Mouse (Mus musculus): Measurements from ENCODE around the gene Thoc6. TPM values are rescaled to one million over a fixed set of nuclear protein-coding genes. Genes with fewer than 3 reads are reported as not detected.

Gene Thoc6
- polyA plus RNA-seq, 1 experiment from 2014 or later: 35.1 TPM

GRCm38 (mm10) chr17:23660117-23660875 lies 13.4 kb downstream of the Thoc6 start, which contains the start of gene Bicdl2:
TSS of gene Bicdl2 (plus strand) at chr17:23660506.
- Histone ChIP-seq H3K4me3 (ENCODE audit: low read depth, low read length) (peak within 1 kb of the TSS; percentile 23), H3K36me3 (ENCODE audit: control insufficient read depth, insufficient read depth, low read length) (no peaks in the 10 kb centered on the region), H3K27ac (replicated peaks; ENCODE audit: low read depth, low read length) (no peak within 1 kb of the TSS), H3K27me3 (replicated peaks; ENCODE audit: control insufficient read depth, insufficient read depth, low read length) (peaks cover 40% of the 10 kb centered on the region), H3K4me1 (ENCODE audit: control insufficient read depth, insufficient read depth, low read length) (peaks cover 11% of the 10 kb centered on the region; the same call in 1 of the 2 replicates), H3K4me2 (ENCODE audit: low read depth, low read length) (peak within 1 kb of the TSS; percentile 36), H3K9ac (ENCODE audit: low read depth, low read length) (no peak within 1 kb of the TSS; the same call in 1 of the 2 replicates), H3K9me3 (ENCODE audit: control insufficient read depth, low read length) (no peaks in the 10 kb centered on the region)
- 4% methylated on average over 25 of the region's 27 CpGs for WGBS
- ATAC-seq (ENCODE audit: low read depth) (peak; percentile 42; the same call in 1 of the 2 replicates), DNase-seq (ENCODE audit: low spot score) (peak; percentile 65)

GRCm38 (mm10) chr17:23658450-23658849 lies 15.2 kb downstream of the Thoc6 start:
- ATAC-seq (ENCODE audit: low read depth): no peak
- no peak overlapping the region for H3K9ac ChIP-seq (ENCODE audit: low read depth, low read length)
- H3K27me3 ChIP-seq (replicated peaks; ENCODE audit: control insufficient read depth, insufficient read depth, low read length): peaks cover 40% of the 10 kb centered on the region
- no peak overlapping the region for H3K27ac ChIP-seq (replicated peaks; ENCODE audit: low read depth, low read length)
- 85% methylated on average over 3 of the region's 3 CpGs for WGBS
- DNase-seq (ENCODE audit: low spot score): no peak
- no peak overlapping the region for H3K4me2 ChIP-seq (ENCODE audit: low read depth, low read length)
- H3K4me1 ChIP-seq (ENCODE audit: control insufficient read depth, insufficient read depth, low read length): peaks cover 5% of the 10 kb centered on the region; the same call in 1 of the 2 replicates
- no peaks in the 10 kb centered on the region for H3K36me3 ChIP-seq (ENCODE audit: control insufficient read depth, insufficient read depth, low read length)
- H3K4me3 ChIP-seq (ENCODE audit: low read depth, low read length): no peak overlapping the region
- H3K9me3 ChIP-seq (ENCODE audit: control insufficient read depth, low read length): no peaks in the 10 kb centered on the region

DNA sequence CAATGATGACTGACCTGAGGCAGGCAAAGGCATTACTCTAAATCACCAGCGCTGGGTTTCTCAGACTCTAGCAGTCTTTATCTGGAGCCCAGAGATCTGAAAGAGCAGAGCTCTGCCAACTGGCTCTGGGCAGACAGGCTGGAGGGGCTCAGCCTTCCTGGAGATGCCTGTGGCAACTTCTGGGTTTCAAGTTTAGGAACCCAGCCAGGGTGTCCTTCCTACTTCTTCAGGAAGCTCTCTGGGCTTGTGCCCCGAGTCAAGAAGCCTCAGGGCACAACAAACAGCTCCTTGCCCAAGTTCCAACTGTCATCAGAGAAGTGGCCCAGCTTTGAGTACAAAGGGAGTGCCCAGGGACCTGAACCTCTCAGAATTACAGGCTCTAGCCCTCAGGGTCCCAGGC lies 19.3 kb downstream of the Thoc6 start:
- H3K27ac ChIP-seq (replicated peaks; ENCODE audit: low read depth, low read length): no peak overlapping the region
- no peaks in the 10 kb centered on the region for H3K36me3 ChIP-seq (ENCODE audit: control insufficient read depth, insufficient read depth, low read length)
- H3K4me1 ChIP-seq (ENCODE audit: control insufficient read depth, insufficient read depth, low read length): no peaks in the 10 kb centered on the region
- H3K9ac ChIP-seq (ENCODE audit: low read depth, low read length): no peak overlapping the region
- ATAC-seq (ENCODE audit: low read depth): no peak
- no peak for DNase-seq (ENCODE audit: low spot score)
- no peak overlapping the region for H3K4me3 ChIP-seq (ENCODE audit: low read depth, low read length)
- H3K9me3 ChIP-seq (ENCODE audit: control insufficient read depth, low read length): no peaks in the 10 kb centered on the region
- peaks cover 1% of the 10 kb centered on the region; the same call in 1 of the 2 replicates for H3K27me3 ChIP-seq (replicated peaks; ENCODE audit: control insufficient read depth, insufficient read depth, low read length)
- H3K4me2 ChIP-seq (ENCODE audit: low read depth, low read length): no peak overlapping the region
- 68% methylated on average over 2 of the region's 2 CpGs for WGBS

DNA sequence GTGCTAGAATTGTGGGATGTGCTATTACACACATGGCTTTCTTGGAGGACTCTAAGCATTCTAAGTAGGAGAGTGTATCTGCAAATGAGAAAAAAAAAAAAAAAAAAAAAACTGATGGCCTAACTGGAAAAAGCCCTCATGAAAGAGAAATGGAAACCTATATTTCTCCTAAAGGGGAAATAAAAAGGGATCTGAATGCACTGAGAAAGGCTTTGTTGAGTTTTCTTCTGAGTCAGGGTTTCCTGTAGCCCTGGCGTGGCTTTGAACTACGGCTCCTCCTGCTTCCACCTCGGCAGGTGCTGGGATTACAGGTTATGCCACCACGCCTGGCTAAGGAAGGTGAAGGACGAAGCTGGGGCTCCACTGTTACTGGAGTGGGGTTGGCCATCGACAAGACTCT lies 19.7 kb downstream of the Thoc6 start:
- ATAC-seq (ENCODE audit: low read depth): no peak
- no peak overlapping the region for H3K4me3 ChIP-seq (ENCODE audit: low read depth, low read length)
- no peak overlapping the region for H3K27ac ChIP-seq (replicated peaks; ENCODE audit: low read depth, low read length)
- no peak overlapping the region for H3K9ac ChIP-seq (ENCODE audit: low read depth, low read length)
- no peaks in the 10 kb centered on the region for H3K36me3 ChIP-seq (ENCODE audit: control insufficient read depth, insufficient read depth, low read length)
- H3K27me3 ChIP-seq (replicated peaks; ENCODE audit: control insufficient read depth, insufficient read depth, low read length): no peaks in the 10 kb centered on the region
- WGBS: 53% methylated on average over 6 of the region's 6 CpGs
- no peak overlapping the region for H3K4me2 ChIP-seq (ENCODE audit: low read depth, low read length)
- DNase-seq (ENCODE audit: low spot score): no peak
- H3K4me1 ChIP-seq (ENCODE audit: control insufficient read depth, insufficient read depth, low read length): no peaks in the 10 kb centered on the region
- no peaks in the 10 kb centered on the region for H3K9me3 ChIP-seq (ENCODE audit: control insufficient read depth, low read length)

DNA sequence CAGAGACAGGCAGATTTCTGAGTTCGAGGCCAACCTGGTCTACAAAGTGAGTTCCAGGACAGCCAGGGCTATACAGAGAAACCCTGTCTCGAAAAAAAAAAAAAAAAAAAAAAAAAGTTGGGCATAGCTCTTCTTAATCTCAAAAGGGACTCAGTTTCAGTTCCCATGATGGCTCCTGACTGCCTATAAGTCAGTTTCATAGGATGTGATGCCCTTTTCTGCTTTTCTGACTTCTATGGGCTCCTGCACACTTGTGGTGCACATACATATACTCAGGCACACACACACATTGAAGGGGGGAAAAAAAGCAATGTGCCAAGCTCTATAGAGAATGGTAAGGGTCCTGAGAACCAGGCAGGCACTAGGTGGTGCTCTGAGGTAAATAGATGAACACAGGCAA lies 20.4 kb downstream of the Thoc6 start:
- 66% methylated on average over 2 of the region's 2 CpGs for WGBS
- Histone ChIP-seq H3K4me1 (ENCODE audit: control insufficient read depth, insufficient read depth, low read length) (no peaks in the 10 kb centered on the region), H3K4me3 (ENCODE audit: low read depth, low read length) (no peak overlapping the region), H3K36me3 (ENCODE audit: control insufficient read depth, insufficient read depth, low read length) (no peaks in the 10 kb centered on the region), H3K9me3 (ENCODE audit: control insufficient read depth, low read length) (no peaks in the 10 kb centered on the region), H3K27ac (replicated peaks; ENCODE audit: low read depth, low read length) (no peak overlapping the region), H3K4me2 (ENCODE audit: low read depth, low read length) (no peak overlapping the region), H3K27me3 (replicated peaks; ENCODE audit: control insufficient read depth, insufficient read depth, low read length) (no peaks in the 10 kb centered on the region), H3K9ac (ENCODE audit: low read depth, low read length) (no peak overlapping the region)
- peak; percentile 7 for DNase-seq (ENCODE audit: low spot score)
- no peak for ATAC-seq (ENCODE audit: low read depth)

- Histone ChIP-seq H3K4me1 (ENCODE audit: control insufficient read depth, insufficient read depth, low read length) (no peaks in the 10 kb centered on the region), H3K36me3 (ENCODE audit: control insufficient read depth, insufficient read depth, low read length) (no peaks in the 10 kb centered on the region), H3K27ac (replicated peaks; ENCODE audit: low read depth, low read length) (no peak overlapping the region), H3K9me3 (ENCODE audit: control insufficient read depth, low read length) (no peaks in the 10 kb centered on the region), H3K27me3 (replicated peaks; ENCODE audit: control insufficient read depth, insufficient read depth, low read length) (peaks cover 8% of the 10 kb centered on the region; the same call in 1 of the 2 replicates), H3K9ac (ENCODE audit: low read depth, low read length) (no peak overlapping the region), H3K4me3 (ENCODE audit: low read depth, low read length) (no peak overlapping the region), H3K4me2 (ENCODE audit: low read depth, low read length) (no peak overlapping the region)
- ATAC-seq (ENCODE audit: low read depth): no peak
- 76% methylated on average over 6 of the region's 6 CpGs for WGBS
- no peak for DNase-seq (ENCODE audit: low spot score)
Measured at GRCm38 (mm10) chr17:23651363-23651762, 22.3 kb downstream of the Thoc6 start.

- ATAC-seq (ENCODE audit: low read depth) (no peak), DNase-seq (ENCODE audit: low spot score) (peak; percentile 4)
- peaks cover 33% of the 10 kb centered on the region for H3K27me3 ChIP-seq (replicated peaks; ENCODE audit: control insufficient read depth, insufficient read depth, low read length)
- no peak overlapping the region for H3K4me3 ChIP-seq (ENCODE audit: low read depth, low read length)
- no peak overlapping the region for H3K4me2 ChIP-seq (ENCODE audit: low read depth, low read length)
- WGBS: 23% methylated on average over 10 of the region's 10 CpGs
- H3K9ac ChIP-seq (ENCODE audit: low read depth, low read length): no peak overlapping the region
- no peak overlapping the region for H3K27ac ChIP-seq (replicated peaks; ENCODE audit: low read depth, low read length)
- no peaks in the 10 kb centered on the region for H3K36me3 ChIP-seq (ENCODE audit: control insufficient read depth, insufficient read depth, low read length)
- 0 out of 2 replicates have a peak, but pooled peaks cover 5% of the 10 kb centered on the region for H3K9me3 ChIP-seq (ENCODE audit: control insufficient read depth, low read length)
- H3K4me1 ChIP-seq (ENCODE audit: control insufficient read depth, insufficient read depth, low read length): 0 out of 2 replicates have a peak, but pooled peaks cover 3% of the 10 kb centered on the region
Measured at GRCm38 (mm10) chr17:23645894-23646293, 27.8 kb downstream of the Thoc6 start.

DNA sequence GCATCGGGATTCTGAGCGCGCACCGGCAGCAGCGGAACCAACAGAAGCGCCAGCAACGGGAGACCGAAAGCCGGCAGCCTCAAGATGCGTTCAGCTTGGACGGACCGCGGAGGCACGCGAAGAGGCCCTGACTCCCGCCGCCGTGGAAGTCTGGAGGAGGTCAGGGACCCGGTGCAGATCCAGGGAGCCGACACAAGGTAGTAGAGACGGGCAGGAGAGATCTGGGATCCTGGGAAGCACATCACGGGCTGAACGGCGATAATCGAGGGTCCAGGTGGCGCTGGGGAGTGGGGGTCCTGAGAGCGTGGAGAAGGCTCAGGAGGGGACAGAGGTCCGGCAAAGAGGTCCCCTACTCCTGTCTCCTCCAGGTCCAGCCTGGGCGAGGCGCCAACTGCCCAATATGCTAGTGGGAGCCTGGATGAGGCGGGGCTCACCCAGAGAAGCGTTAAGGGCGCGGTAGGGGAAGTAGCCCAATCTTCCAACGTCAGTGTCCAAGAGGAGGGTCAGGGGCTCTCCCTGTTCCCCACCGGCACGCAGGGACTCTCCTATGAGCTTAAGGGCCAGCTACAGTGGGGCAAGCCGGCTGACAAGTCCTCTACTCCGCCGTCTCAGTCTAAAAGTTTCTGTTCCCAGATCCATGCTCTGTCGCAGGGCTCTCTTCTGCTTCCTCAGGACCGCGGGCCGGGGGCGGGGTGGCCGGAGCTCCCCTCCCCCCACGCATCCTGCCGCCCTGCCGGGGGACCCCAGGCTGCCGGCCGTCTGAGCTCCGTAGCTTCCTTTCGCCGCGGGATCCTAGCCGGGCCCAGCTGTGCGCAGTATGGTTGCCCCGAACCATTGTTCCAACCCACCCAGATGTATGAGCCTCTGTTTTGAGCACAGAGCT lies 28.8 kb downstream of the Thoc6 start, which contains the start of gene Mmp25:
Gene Mmp25, minus strand, starts transcription at position 665 of the 883 bp plus-strand sequence.
- DNase-seq (ENCODE audit: low spot score) (peak; percentile 17), ATAC-seq (ENCODE audit: low read depth) (peak; percentile 33; the same call in 1 of the 2 replicates)
- H3K9me3 ChIP-seq (ENCODE audit: control insufficient read depth, low read length): 0 out of 2 replicates have a peak, but pooled peaks cover 5% of the 10 kb centered on the region
- H3K36me3 ChIP-seq (ENCODE audit: control insufficient read depth, insufficient read depth, low read length): no peaks in the 10 kb centered on the region
- H3K27me3 ChIP-seq (replicated peaks; ENCODE audit: control insufficient read depth, insufficient read depth, low read length): peaks cover 33% of the 10 kb centered on the region
- 0 out of 2 replicates have a peak, but pooled peaks cover 3% of the 10 kb centered on the region for H3K4me1 ChIP-seq (ENCODE audit: control insufficient read depth, insufficient read depth, low read length)
- WGBS: under 1% methylated on average over 48 of the region's 58 CpGs
- peak within 1 kb of the TSS; percentile 46 for H3K4me3 ChIP-seq (ENCODE audit: low read depth, low read length)
- peak within 1 kb of the TSS; percentile 59 for H3K9ac ChIP-seq (ENCODE audit: low read depth, low read length)
- no peak within 1 kb of the TSS for H3K27ac ChIP-seq (replicated peaks; ENCODE audit: low read depth, low read length)
- H3K4me2 ChIP-seq (ENCODE audit: low read depth, low read length): peak within 1 kb of the TSS; percentile 83

All from embryonic facial prominence, embryonic 14.5 days (tissue).